Mouse (Mus musculus) hindbrain, embryonic 10.5 days (tissue): ENCODE measurements at regions not wholly inside any gene's neighbourhood (a gene's known extent, or its start where the extent isn't known, plus 50 kb on each side); places are given as distances from the start of the nearest gene placed in this dataset.
"Not testable (repeated sequence)": the region's sequence is repeated elsewhere in the genome, so short reads cannot be mapped to it uniquely, and the experiment has no call there.

Experiments
- DNase-seq: peaks from one replicate; pipeline ENCODE4 v3.0.0-alpha.2; 2017; ENCODE audit warnings: low spot score
- H3K27ac ChIP-seq: fragments of 300-500 bp; sonication (generic); 2 replicates; pipeline ENCODE4 v1.5.1; 2016; ENCODE audit warnings: mild to moderate bottlenecking, moderate library complexity
- H3K27me3 ChIP-seq: fragments of 300-500 bp; sonication (generic); 2 replicates; pipeline ENCODE4 v1.6.1; 2016; ENCODE audit warnings: mild to moderate bottlenecking; ENCODE audit not compliant: poor library complexity, insufficient read depth, severe bottlenecking
- H3K36me3 ChIP-seq: fragments of 300-500 bp; sonication (generic); 2 replicates; pipeline ENCODE4 v1.6.1; 2016; ENCODE audit warnings: mild to moderate bottlenecking, moderate library complexity
- H3K4me1 ChIP-seq: fragments of 300-500 bp; sonication (generic); replicated peaks from 2 replicates; pipeline ENCODE4 v1.6.1; 2016; ENCODE audit warnings: mild to moderate bottlenecking
- H3K4me3 ChIP-seq: fragments of 300-500 bp; sonication (generic); 2 replicates; pipeline ENCODE4 v1.5.1; 2016; ENCODE audit warnings: mild to moderate bottlenecking, moderate library complexity
- H3K9me3 ChIP-seq: fragments of 300-500 bp; sonication (generic); 2 replicates; pipeline ENCODE4 v1.6.1; 2016; ENCODE audit warnings: mild to moderate bottlenecking, moderate library complexity
- WGBS: fragments of 180-500 bp; shearing (Covaris S2); methylation state at CpG from one replicate; pipeline ENCODE4 v1.1.7; 2016; 5-methylcytosine and 5-hydroxymethylcytosine counted together

DNA sequence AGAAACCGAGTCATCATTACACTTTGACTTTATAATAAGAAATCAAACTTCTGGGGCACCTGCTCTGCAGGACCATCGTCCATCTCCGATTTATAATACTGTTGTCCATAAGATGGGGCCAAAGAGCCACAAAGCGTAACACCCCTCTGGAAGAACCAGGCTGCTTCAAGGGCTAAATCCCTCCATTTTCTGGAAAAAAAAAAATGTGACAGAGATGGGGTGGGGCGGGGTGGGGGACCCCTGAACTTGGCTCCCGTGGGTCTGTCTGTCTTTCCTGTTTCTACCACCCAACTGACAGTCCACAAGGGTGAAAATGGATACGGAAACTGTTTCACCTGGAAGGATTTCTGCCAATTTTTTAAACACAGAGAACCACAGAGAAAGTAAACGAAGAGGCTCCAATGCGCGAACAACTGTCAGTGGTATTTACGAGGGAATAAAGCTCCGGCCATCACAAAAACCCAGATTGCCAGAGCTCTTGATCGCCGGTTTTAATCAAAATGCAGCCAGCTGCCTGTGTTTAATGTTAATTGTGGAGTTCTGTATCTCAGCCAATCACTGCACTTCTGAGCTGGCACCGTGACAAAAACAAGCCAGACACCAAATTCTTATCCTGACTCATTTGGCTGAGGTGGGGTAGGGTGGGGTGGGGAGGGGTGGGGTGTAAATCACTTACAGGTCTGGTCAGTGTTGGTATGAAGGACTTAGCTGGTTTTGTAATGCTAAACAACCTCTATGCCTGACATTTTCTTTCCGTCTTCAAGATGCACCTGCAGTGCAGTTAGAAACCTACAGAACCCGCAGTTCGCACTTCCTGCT is 122.5 kb upstream of the Dapk1 start:
- peaks cover 23% of the 10 kb centered on the region for H3K4me1 ChIP-seq
- H3K4me3 ChIP-seq, result peak overlapping the region; percentile 39
- H3K9me3 ChIP-seq, result 0 out of 2 replicates have a peak, but pooled peaks cover 5% of the 10 kb centered on the region
- H3K27me3 ChIP-seq, result peaks cover 33% of the 10 kb centered on the region
- 12% methylated on average over 18 of the region's 18 CpGs for WGBS
- no peak overlapping the region for H3K27ac ChIP-seq
- H3K36me3 ChIP-seq, result no peaks in the 10 kb centered on the region
- peak; percentile 48 for DNase-seq

DNA sequence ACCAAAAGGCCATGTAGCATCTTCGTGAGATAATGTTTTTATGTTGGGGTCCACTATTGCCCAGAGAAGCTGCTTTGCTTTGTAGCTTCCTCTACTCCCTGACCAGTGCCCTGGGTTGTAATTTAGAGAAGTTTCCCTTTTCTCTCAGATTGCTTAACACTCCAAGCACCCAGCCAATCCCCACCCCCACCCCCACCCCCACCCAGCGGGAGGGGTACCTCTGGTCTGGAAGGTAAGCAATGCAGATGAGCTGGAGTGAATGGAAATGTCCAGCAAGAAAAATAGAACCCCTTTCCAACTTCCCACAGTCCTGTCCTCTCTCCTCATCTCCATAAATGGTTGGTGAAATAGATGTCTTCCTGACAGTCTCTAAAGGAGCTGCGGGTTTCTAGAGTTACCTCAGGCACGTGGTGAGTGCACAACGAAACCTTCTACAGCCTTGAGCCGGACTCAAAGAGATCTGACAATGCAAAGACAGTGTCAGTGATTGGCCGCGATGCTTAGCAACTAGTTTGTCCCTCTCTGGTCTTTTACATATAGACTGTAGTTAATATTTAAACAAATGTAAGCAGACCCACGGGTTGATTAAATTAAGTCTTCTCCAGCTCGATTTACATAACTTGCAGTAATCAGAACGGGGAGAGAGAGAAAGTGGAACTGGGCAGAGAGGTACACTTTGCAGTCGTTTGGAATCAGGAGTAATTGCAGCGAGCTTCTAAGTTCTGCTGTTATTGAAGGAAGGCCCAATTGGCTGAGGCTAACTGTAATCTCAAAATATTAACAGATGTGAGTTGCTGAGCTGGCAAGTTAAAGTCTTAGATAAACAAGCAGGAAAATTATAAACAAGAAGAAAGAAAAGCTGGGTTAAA is 121.7 kb upstream of the Dapk1 start:
- WGBS, result 12% methylated on average over 13 of the region's 13 CpGs
- Histone ChIP-seq H3K4me3 (peak overlapping the region; percentile 39; the same call in 1 of the 2 replicates), H3K27ac (no peak overlapping the region), H3K4me1 (peaks cover 23% of the 10 kb centered on the region), H3K9me3 (0 out of 2 replicates have a peak, but pooled peaks cover 7% of the 10 kb centered on the region), H3K36me3 (no peaks in the 10 kb centered on the region), H3K27me3 (peaks cover 33% of the 10 kb centered on the region)
- DNase-seq, result peak; percentile 35

DNA sequence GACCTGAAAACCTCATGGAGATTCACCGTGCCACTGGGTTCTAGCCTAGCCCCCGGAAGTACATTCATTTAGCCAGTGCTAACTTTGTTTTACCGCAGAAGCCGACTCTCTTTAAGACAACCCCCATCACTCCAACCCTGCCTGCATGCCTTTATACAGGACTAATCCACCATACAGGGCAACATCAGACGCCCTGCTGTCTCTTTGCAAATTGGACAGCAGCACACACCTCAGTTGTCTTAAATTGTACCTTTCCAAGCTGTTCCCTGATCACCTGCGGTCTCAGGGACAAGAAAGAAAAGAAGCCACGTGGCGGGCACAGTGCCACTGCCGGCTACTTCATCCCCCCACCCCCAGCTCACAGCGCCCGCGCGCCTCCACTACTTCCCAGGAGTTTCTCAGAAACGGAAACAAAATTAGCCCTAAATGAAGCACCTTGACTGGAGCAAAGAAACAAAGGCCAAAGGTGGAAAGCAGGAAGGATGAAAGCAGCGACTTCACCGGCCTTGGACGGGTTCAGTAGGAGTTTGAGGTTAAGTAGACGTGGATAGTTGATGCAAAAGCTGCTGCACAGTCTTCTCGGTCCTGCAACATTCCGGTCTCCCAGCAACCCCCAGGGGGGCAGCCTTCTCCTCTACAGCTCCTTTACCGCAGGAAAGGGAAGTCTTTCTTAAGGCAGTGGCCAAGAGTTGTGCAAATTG is 120.9 kb upstream of the Dapk1 start:
- peak overlapping the region; percentile 37 for H3K4me3 ChIP-seq
- 4% methylated on average over 21 of the region's 21 CpGs for WGBS
- H3K27ac ChIP-seq, result peak overlapping the region; percentile 67; the same call in 1 of the 2 replicates
- peaks cover 33% of the 10 kb centered on the region for H3K27me3 ChIP-seq
- H3K4me1 ChIP-seq, result peaks cover 23% of the 10 kb centered on the region
- H3K9me3 ChIP-seq, result 0 out of 2 replicates have a peak, but pooled peaks cover 7% of the 10 kb centered on the region
- H3K36me3 ChIP-seq, result no peaks in the 10 kb centered on the region
- DNase-seq, result peak; percentile 48

DNA sequence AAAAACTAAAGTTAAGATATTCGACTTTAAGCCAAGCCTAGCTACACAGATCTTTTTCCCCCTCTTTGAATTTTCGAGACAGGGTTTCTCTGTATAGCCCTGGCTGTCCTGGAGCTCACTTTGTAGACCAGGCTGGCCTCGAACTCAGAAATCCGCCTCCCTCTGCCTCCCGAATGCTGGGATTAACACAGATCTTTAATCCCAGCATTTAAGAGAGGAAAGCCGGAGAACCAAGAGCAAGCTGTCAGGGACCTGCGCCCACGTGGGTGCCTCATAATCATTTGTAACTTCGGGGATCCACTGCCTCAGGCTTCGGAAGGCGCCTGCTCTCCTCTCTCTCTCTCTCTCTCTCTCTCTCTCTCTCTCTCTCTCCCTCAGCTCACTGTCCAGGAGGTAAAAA is 120.3 kb upstream of the Dapk1 start:
- H3K9me3 ChIP-seq, H3K27ac ChIP-seq, H3K4me3 ChIP-seq, DNase-seq, H3K36me3 ChIP-seq: not testable (repeated sequence)
- H3K4me1 ChIP-seq, result peaks cover 23% of the 10 kb centered on the region
- peaks cover 33% of the 10 kb centered on the region for H3K27me3 ChIP-seq
- 70% methylated on average over 11 of the region's 11 CpGs for WGBS

DNA sequence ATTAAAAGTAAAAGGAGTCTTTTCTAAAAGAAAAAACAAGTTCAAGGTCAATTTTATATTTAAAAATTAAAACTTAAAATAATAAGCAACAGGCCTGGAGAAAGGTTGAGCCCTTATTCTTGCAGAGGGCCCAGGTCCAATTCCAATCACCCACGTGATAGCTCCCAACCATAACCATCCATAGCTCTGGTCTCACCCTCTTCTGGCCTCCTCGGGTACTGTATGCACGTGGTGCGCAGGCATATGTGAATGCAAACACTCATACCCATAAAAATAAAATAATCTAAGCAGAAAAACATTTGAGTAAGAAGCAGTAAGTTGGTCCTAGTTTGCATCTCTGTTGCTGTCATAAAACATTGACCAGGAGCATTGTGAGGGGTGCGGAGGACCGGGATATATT is 119.8 kb upstream of the Dapk1 start:
- Histone ChIP-seq H3K9me3 (0 out of 2 replicates have a peak, but pooled peaks cover 9% of the 10 kb centered on the region), H3K27me3 (peaks cover 30% of the 10 kb centered on the region), H3K27ac (no peak overlapping the region), H3K36me3 (no peaks in the 10 kb centered on the region), H3K4me1 (peaks cover 23% of the 10 kb centered on the region), H3K4me3 (no peak overlapping the region)
- DNase-seq, result no peak
- 91% methylated on average over 6 of the region's 6 CpGs for WGBS

DNA sequence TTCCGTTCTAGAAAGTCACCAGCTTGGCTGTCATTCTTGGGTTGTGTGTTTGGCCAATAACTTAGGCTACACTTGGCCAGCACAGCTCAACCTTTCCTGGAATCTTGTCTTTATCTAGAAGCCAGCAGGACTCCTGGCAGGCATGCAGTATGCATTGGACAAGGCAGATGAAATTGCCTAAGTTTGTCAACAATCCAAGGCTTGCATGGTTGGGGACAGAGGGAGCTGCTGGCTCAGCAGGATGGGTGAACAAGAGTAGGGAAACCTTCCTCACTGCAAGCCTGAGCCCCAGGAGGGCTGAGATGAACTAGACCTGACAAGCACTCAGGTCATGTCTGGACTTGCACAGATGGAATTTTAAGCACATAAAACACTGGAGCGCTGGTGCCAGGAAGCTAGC is 115.6 kb upstream of the Dapk1 start:
- H3K4me3 ChIP-seq, result no peak overlapping the region
- H3K36me3 ChIP-seq, result no peaks in the 10 kb centered on the region
- no peak for DNase-seq
- peaks cover 6% of the 10 kb centered on the region for H3K27me3 ChIP-seq
- H3K27ac ChIP-seq, result no peak overlapping the region
- H3K4me1 ChIP-seq, result peaks cover 9% of the 10 kb centered on the region
- H3K9me3 ChIP-seq, result 0 out of 2 replicates have a peak, but pooled peaks cover 10% of the 10 kb centered on the region
- 86% methylated on average over 2 of the region's 2 CpGs for WGBS

DNA sequence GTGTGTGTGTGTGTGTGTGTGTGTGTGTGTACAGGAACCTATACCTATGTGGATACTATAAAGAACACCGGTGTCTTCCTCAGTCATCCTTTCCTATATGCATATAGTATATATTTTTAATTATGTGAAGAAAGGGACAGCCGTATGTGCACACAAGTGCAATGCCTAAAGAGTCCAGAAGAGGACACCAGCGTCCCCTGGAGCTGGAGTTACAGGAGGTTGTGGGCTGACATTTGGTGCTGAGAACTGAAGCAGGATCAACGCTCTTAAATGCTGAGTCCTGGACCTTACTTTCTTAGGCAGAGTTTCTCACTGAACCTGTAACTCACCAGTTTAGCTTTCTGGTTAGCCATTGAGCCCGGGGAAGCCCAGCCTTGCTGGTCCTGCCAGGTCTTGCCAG is 114.9 kb upstream of the Dapk1 start:
- DNase-seq, result no peak
- no peak overlapping the region for H3K4me3 ChIP-seq
- no peak overlapping the region for H3K27ac ChIP-seq
- H3K4me1 ChIP-seq, result peaks cover 7% of the 10 kb centered on the region; the same call in 1 of the 2 replicates
- 96% methylated on average over 5 of the region's 5 CpGs for WGBS
- no peaks in the 10 kb centered on the region for H3K27me3 ChIP-seq
- H3K36me3 ChIP-seq, result no peaks in the 10 kb centered on the region
- H3K9me3 ChIP-seq, result 0 out of 2 replicates have a peak, but pooled peaks cover 10% of the 10 kb centered on the region

DNA sequence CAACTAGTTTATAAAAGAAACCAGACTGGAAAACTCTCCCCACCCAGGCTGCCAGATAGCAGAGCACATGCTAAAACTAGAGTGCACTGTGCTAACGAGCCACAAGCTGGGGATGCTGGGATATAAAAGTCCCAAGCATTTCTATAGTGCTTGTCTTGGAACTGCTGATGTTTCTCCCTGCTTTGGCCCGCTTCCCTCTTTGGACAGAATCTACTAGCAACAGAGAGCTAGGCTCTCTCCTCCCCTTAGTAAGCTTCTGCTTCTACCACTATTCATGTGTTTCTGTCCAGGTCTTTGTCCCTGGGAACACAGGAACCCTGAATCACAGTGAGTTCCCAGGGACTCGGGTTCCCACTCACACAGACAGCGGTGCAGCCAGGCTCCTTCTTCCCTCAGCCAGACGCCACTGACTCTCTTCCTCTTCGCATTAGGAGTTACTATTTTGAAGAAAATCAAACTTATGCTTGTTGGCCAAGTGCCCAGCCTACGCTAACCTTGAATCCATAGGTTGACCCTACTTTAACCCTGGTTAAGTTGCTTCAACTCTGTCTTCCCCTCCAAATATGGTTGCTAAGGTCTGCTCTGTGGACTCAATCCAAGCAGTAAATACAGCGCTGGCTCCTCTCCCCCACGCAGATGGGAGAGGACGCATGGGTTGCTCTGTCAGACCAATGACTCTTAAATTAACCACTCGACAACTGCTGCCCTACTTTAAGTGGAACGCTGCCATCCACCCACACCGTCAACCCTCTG is 113.4 kb upstream of the Dapk1 start:
- peaks cover 7% of the 10 kb centered on the region; the same call in 1 of the 2 replicates for H3K4me1 ChIP-seq
- whole genome bisulfite sequencing, result 82% methylated on average over 13 of the region's 13 CpGs
- DNase-seq, result no peak

DNA sequence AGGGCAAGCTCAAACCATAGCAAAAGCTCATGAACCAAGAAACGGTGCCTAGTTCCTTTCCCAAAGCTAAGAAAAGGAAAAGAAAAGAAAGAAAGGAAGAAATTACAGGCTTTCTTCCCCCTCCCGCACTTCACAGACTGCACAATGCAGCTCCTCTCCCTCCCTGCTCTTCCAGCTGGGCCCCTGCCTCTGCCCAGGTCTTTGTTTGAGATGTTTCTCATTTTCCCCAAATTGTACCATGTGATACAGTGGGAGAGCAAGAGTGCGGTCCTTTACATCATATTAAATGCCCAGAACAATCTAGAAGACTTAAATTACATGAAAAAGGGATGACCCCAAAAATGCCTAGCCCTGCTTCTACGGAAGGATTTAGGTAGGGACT is 112.9 kb upstream of the Dapk1 start:
- DNase-seq, result no peak
- Histone ChIP-seq H3K4me3 (no peak overlapping the region), H3K4me1 (peaks cover 7% of the 10 kb centered on the region; the same call in 1 of the 2 replicates), H3K9me3 (0 out of 2 replicates have a peak, but pooled peaks cover 9% of the 10 kb centered on the region), H3K27ac (peak overlapping the region; percentile 46; the same call in 1 of the 2 replicates), H3K36me3 (no peaks in the 10 kb centered on the region), H3K27me3 (no peaks in the 10 kb centered on the region)
- 71% methylated on average over 4 of the region's 4 CpGs for WGBS

More for the DNA sequence above, 113.4 kb upstream of the Dapk1 start:
- Histone ChIP-seq H3K27ac (peak overlapping the region; percentile 46; the same call in 1 of the 2 replicates), H3K4me3 (no peak overlapping the region), H3K36me3 (no peaks in the 10 kb centered on the region), H3K9me3 (0 out of 2 replicates have a peak, but pooled peaks cover 10% of the 10 kb centered on the region), H3K27me3 (no peaks in the 10 kb centered on the region)

DNA sequence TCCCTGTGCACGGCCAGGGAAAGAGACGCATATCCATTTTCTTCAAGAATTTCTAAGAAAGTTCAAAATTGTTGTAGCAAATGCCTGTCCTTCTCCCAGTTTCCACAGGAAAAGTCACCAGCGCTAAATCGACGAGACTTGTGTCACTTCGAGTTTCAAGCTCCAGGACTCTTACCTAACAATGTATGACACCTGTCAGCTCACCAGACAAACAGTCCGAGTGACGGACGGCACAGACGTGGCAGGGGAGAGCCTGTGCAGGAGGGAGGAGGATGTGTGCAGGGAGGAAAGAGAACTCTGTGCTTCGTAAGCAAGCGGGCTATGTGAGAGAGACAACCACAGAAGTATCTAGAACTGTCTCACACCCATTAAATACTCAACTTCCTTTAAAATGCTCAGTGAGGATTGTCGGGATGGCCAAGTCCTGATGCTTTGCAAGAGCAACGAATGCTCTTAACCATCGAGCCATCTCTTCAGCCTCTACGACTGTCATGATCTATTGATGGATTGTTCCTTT is 109.7 kb upstream of the Dapk1 start:
- H3K4me3 ChIP-seq, result no peak overlapping the region
- no peak overlapping the region for H3K27ac ChIP-seq
- peaks cover 7% of the 10 kb centered on the region; the same call in 1 of the 2 replicates for H3K4me1 ChIP-seq
- 0 out of 2 replicates have a peak, but pooled peaks cover under 1% of the 10 kb centered on the region for H3K9me3 ChIP-seq
- DNase-seq, result no peak
- WGBS, result 86% methylated on average over 16 of the region's 16 CpGs
- H3K36me3 ChIP-seq, result no peaks in the 10 kb centered on the region
- no peaks in the 10 kb centered on the region for H3K27me3 ChIP-seq

DNA sequence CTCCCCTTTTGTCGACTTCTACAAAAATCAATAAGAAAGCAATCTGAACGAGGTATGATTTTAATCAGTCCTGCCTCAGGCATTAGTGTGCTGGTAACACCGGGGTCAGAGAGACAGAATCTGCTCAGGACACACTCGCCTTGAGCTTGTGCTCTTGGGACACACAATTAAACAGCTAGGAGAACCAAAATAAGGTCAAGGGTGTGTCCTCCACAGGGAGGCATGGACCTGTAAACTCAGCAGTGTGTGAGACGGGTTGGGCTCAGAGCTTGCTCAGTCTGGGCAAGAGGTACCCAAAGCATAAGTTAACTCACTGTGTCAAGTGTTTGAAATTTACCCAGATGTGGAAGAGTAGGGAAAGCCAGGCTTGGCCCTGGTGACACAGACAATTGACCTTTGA is 107.9 kb upstream of the Dapk1 start:
- WGBS, result 59% methylated on average over 5 of the region's 5 CpGs
- H3K27ac ChIP-seq, result no peak overlapping the region
- no peaks in the 10 kb centered on the region for H3K9me3 ChIP-seq
- no peak overlapping the region for H3K4me3 ChIP-seq
- no peaks in the 10 kb centered on the region for H3K27me3 ChIP-seq
- H3K36me3 ChIP-seq, result no peaks in the 10 kb centered on the region
- H3K4me1 ChIP-seq, result peaks cover 16% of the 10 kb centered on the region
- no peak for DNase-seq
